Mouse (Mus musculus) forebrain, postnatal 0 days (tissue): ENCODE data around the gene 1700024P04Rik. TPM values are rescaled to one million over a fixed set of nuclear protein-coding genes. Genes with fewer than 3 reads are reported as not detected.

Experiments used
- ATAC-seq: fragments of 200-750 bp; cut with Nextera tagmentation; 2 replicates; pipeline ENCODE4 v1.8.0; 2017; ENCODE audit warnings: mild to moderate bottlenecking, moderate library complexity
- DNase-seq: peaks from one replicate; pipeline ENCODE4 v3.0.0-alpha.2; 2015
- H3K27ac ChIP-seq: fragments of 300-500 bp; sonication (generic); 2 replicates; pipeline ENCODE4 v1.5.1; 2014; ENCODE audit warnings: low read depth, mild to moderate bottlenecking, antibody characterized with exemption, low read length, moderate library complexity, mixed read lengths
- H3K27me3 ChIP-seq: fragments of 300-500 bp; sonication (generic); 2 replicates; pipeline ENCODE4 v1.6.1; 2014; ENCODE audit warnings: mild to moderate bottlenecking, low read length, mixed read lengths; ENCODE audit not compliant: insufficient read depth
- H3K36me3 ChIP-seq: fragments of 300-500 bp; sonication (generic); 2 replicates; pipeline ENCODE4 v1.6.1; 2014; ENCODE audit warnings: mild to moderate bottlenecking, moderate library complexity; ENCODE audit not compliant: insufficient read depth
- H3K4me1 ChIP-seq: fragments of 300-500 bp; sonication (generic); 2 replicates; pipeline ENCODE4 v1.6.1; 2014; ENCODE audit warnings: antibody characterized with exemption; ENCODE audit not compliant: insufficient read depth
- H3K4me2 ChIP-seq: fragments of 300-500 bp; sonication (generic); 2 replicates; pipeline ENCODE4 v1.6.1; 2014; ENCODE audit warnings: low read depth, mild to moderate bottlenecking, moderate library complexity
- H3K4me3 ChIP-seq: fragments of 300-500 bp; sonication (generic); 2 replicates; pipeline ENCODE4 v1.5.1; 2014; ENCODE audit warnings: low read depth, low read length, mixed read lengths
- H3K9ac ChIP-seq: fragments of 300-500 bp; sonication (generic); 2 replicates; pipeline ENCODE4 v1.6.1; 2014; ENCODE audit warnings: mild to moderate bottlenecking
- H3K9me3 ChIP-seq: fragments of 300-500 bp; sonication (generic); 2 replicates; pipeline ENCODE4 v1.6.1; 2016; ENCODE audit warnings: low read length
- CTCF ChIP-seq: sonication (generic); IDR thresholded peaks from 2 replicates; pipeline ENCODE4 v1.5.1; 2016; ENCODE audit warnings: antibody characterized with exemption, control low read depth, low read depth
- WGBS: fragments of 180-500 bp; shearing (Covaris S2); extraction: QIAGEN DNeasy Blood & Tissue Kit; methylation state at CpG from one replicate; pipeline ENCODE4 v1.1.7; 2014; 5-methylcytosine and 5-hydroxymethylcytosine counted together
- polyA plus RNA-seq: library from polyadenylated mRNA; unstranded; fragments of >200 nt; fragmentation: Nextera tagmentation; extraction: Ambion mirVana; gene quantifications from 2 replicates; pipeline ENCODE4 v1.2.1, GENCODE M21; 2015
- total RNA-seq: library from RNA; depleted of rRNA; stranded (reverse); fragments of >200 nt; gene quantifications from 2 replicates; pipeline ENCODE4 v1.2.3, GENCODE M21; 2014; rRNA removed

Gene 1700024P04Rik
- total RNA-seq (not detected in 2 replicates), polyA plus RNA-seq (not detected in 2 replicates)

GRCm38 (mm10) chr13:98984465-98984864 lies at the start of gene 1700024P04Rik:
1700024P04Rik (minus strand) TSS chr13:98984565.
- Histone ChIP-seq H3K9ac (no peak within 1 kb of the TSS), H3K4me2 (no peak within 1 kb of the TSS), H3K9me3 (no peaks in the 10 kb centered on the region), H3K27ac (no peak within 1 kb of the TSS), H3K27me3 (no peaks in the 10 kb centered on the region), H3K4me3 (no peak within 1 kb of the TSS), H3K4me1 (no peaks in the 10 kb centered on the region), H3K36me3 (no peaks in the 10 kb centered on the region)
- DNase-seq (no peak), ATAC-seq (no peak)
- TF ChIP-seq CTCF: no peak
- 70% methylated on average over 2 of the region's 2 CpGs for WGBS

GRCm38 (mm10) chr13:99031223-99032216 lies 47.2 kb upstream of the 1700024P04Rik start:
- Histone ChIP-seq H3K36me3 (no peaks in the 10 kb centered on the region), H3K4me3 (no peak overlapping the region), H3K27ac (0 out of 2 replicates have a peak overlapping the region, but pooled peaks have one; percentile 45), H3K27me3 (no peaks in the 10 kb centered on the region), H3K9me3 (no peaks in the 10 kb centered on the region), H3K4me1 (peaks cover 13% of the 10 kb centered on the region), H3K4me2 (no peak overlapping the region), H3K9ac (no peak overlapping the region)
- WGBS: 40% methylated on average over 11 of the region's 11 CpGs
- peak; percentile 10; the same call in 1 of the 2 replicates for ATAC-seq
- TF ChIP-seq CTCF: no peak
- DNase-seq: peak; percentile 21

GRCm38 (mm10) chr13:99030579-99031200 lies 46.3 kb upstream of the 1700024P04Rik start:
- peak; percentile 20 for DNase-seq
- 17% methylated on average over 15 of the region's 15 CpGs for WGBS
- H3K27ac ChIP-seq: 0 out of 2 replicates have a peak overlapping the region, but pooled peaks have one; percentile 45

GRCm38 (mm10) chr13:99025268-99025667 lies 40.9 kb upstream of the 1700024P04Rik start:
- H3K4me3 ChIP-seq: no peak overlapping the region
- DNase-seq (no peak), ATAC-seq (no peak)
- H3K9me3 ChIP-seq: no peaks in the 10 kb centered on the region
- H3K27ac ChIP-seq: no peak overlapping the region
- no peak for TF ChIP-seq CTCF
- H3K4me1 ChIP-seq: peaks cover 3% of the 10 kb centered on the region; the same call in 1 of the 2 replicates
- H3K27me3 ChIP-seq: no peaks in the 10 kb centered on the region
- H3K4me2 ChIP-seq: no peak overlapping the region
- WGBS: 88% methylated on average over 5 of the region's 5 CpGs
- H3K36me3 ChIP-seq: no peaks in the 10 kb centered on the region
- no peak overlapping the region for H3K9ac ChIP-seq

More at GRCm38 (mm10) chr13:99030579-99031200, 46.3 kb upstream of the 1700024P04Rik start:
- Histone ChIP-seq H3K4me3 (no peak overlapping the region), H3K4me1 (peaks cover 13% of the 10 kb centered on the region), H3K27me3 (no peaks in the 10 kb centered on the region), H3K9ac (no peak overlapping the region), H3K4me2 (peak overlapping the region; percentile 13; the same call in 1 of the 2 replicates), H3K36me3 (no peaks in the 10 kb centered on the region), H3K9me3 (no peaks in the 10 kb centered on the region)
- no peak for TF ChIP-seq CTCF
- ATAC-seq: no peak

- no peaks in the 10 kb centered on the region for H3K4me1 ChIP-seq
- H3K36me3 ChIP-seq: no peaks in the 10 kb centered on the region
- no peak overlapping the region for H3K9ac ChIP-seq
- TF ChIP-seq CTCF: no peak
- H3K4me2 ChIP-seq: no peak overlapping the region
- H3K27ac ChIP-seq: no peak overlapping the region
- H3K9me3 ChIP-seq: no peaks in the 10 kb centered on the region
- H3K27me3 ChIP-seq: no peaks in the 10 kb centered on the region
- no peak overlapping the region for H3K4me3 ChIP-seq
- no peak for ATAC-seq
- DNase-seq: peak; percentile 10
- 76% methylated on average over 7 of the region's 7 CpGs for WGBS
These were observed 37.7 kb upstream of the 1700024P04Rik start for GRCm38 (mm10) chr13:99022036-99022435.

- peak; percentile 47; the same call in 1 of the 2 replicates for ATAC-seq
- no peak for TF ChIP-seq CTCF
- Histone ChIP-seq H3K36me3 (no peaks in the 10 kb centered on the region), H3K9me3 (no peaks in the 10 kb centered on the region), H3K27ac (no peak overlapping the region), H3K27me3 (no peaks in the 10 kb centered on the region), H3K4me1 (no peaks in the 10 kb centered on the region), H3K4me3 (no peak overlapping the region), H3K4me2 (no peak overlapping the region), H3K9ac (no peak overlapping the region)
- peak; percentile 21 for DNase-seq
- 57% methylated on average over 6 of the region's 6 CpGs for WGBS
These were observed 36.8 kb upstream of the 1700024P04Rik start for GRCm38 (mm10) chr13:99021181-99021580.
